Mouse (Mus musculus) retina, embryonic 14.5 days (tissue): Measurements from ENCODE around the gene Sv2b.

ENCODE experiments used
- DNase-seq: peaks from one replicate; pipeline ENCODE4 v3.0.0-alpha.2; 2015; ENCODE audit warnings: low spot score

Sv2b gene

GRCm38 (mm10) chr7:75292246-75292645, 16.8 kb downstream of the Sv2b start:
- DNase-seq = no peak

- no peak for DNase-seq
These were observed 18.5 kb downstream of the Sv2b start for GRCm38 (mm10) chr7:75290554-75290953.

- no peak for DNase-seq
These were observed 21.8 kb downstream of the Sv2b start for GRCm38 (mm10) chr7:75287237-75287636.

GRCm38 (mm10) chr7:75282951-75283350, 26.1 kb downstream of the Sv2b start:
- DNase-seq = no peak

- no peak for DNase-seq
These were observed 26.9 kb downstream of the Sv2b start for GRCm38 (mm10) chr7:75282080-75282650.

GRCm38 (mm10) chr7:75281106-75281505, 28.0 kb downstream of the Sv2b start:
- no peak for DNase-seq

- DNase-seq = no peak
These were observed 31.2 kb downstream of the Sv2b start for GRCm38 (mm10) chr7:75277847-75278246.

GRCm38 (mm10) chr7:75276739-75277138, 32.3 kb downstream of the Sv2b start:
- DNase-seq = no peak

- no peak for DNase-seq
These were observed 34.5 kb downstream of the Sv2b start for GRCm38 (mm10) chr7:75274518-75274917.

- DNase-seq = no peak
These were observed 35.4 kb downstream of the Sv2b start for GRCm38 (mm10) chr7:75273633-75274032.

- no peak for DNase-seq
These were observed 37.1 kb downstream of the Sv2b start for GRCm38 (mm10) chr7:75271921-75272381.

GRCm38 (mm10) chr7:75271306-75271705, 37.8 kb downstream of the Sv2b start:
- no peak for DNase-seq

- DNase-seq = no peak
These were observed 41.8 kb downstream of the Sv2b start for GRCm38 (mm10) chr7:75267236-75267635.

- DNase-seq = peak; percentile 31
These were observed 43.8 kb downstream of the Sv2b start for GRCm38 (mm10) chr7:75265241-75265640.

- peak; percentile 50 for DNase-seq
These were observed 49.1 kb downstream of the Sv2b start for GRCm38 (mm10) chr7:75259945-75260344.

GRCm38 (mm10) chr7:75253611-75254250, 55.3 kb downstream of the Sv2b start:
- no peak for DNase-seq

GRCm38 (mm10) chr7:75240754-75241507, 68.1 kb downstream of the Sv2b start:
- DNase-seq = peak; percentile 28

GRCm38 (mm10) chr7:75236386-75236785, 72.7 kb downstream of the Sv2b start:
- DNase-seq = no peak

GRCm38 (mm10) chr7:75224206-75224605, 84.9 kb downstream of the Sv2b start:
- no peak for DNase-seq

- no peak for DNase-seq
These were observed 86.2 kb downstream of the Sv2b start for GRCm38 (mm10) chr7:75222704-75223431.

- DNase-seq = no peak
These were observed 88.3 kb downstream of the Sv2b start for GRCm38 (mm10) chr7:75220786-75221185.

- no peak for DNase-seq
These were observed 88.8 kb downstream of the Sv2b start for GRCm38 (mm10) chr7:75220296-75220695.
